Mouse (Mus musculus): Measurements from ENCODE around the gene Cilp2.

The Cilp2 gene

DNA sequence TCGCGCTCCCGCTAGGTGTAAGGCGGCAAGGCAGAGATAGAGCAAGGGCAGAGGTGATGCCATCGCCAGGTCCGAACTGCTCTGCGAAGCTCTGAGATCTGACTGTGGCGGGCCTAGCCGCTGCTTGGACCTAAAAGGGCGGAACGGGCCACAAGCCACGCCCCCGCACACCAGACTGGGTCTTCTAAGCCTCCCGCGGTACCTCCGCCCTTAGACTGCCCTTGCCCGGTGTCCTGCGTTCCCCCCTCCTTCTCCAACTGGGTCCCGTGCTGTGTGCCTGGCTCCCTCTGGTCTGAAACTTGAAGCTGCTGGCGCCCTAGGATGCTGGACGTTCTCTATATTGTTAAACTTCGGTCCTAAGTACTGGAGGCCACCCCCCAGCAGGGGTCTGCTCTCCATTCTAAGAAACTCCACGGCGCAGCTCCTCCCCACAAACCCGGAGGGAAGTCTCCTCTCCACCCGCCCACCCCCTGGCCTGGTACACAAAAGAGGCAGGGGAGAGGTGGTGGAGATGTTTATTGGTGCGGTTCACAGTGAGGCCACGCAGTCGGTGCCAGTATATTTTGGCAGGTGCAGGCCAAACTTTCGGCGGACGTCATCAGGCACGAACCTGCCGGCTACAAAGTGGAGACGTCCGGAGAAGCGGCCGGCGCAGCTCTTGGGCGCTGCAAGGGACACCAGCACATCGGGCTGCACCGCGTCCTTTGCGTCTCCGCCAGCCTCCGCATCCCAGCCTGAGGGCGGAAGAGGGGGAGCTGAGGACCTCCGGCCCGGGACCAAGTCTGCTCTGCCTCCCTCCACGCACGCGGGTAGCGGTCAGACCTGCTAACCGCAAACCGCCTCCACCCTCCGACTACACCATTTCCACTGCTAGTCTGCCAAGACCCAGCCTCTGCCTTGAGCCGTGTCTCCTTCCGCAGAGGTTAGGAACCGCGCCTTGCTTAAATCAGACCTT lies at the start of gene Cilp2:
Gene Cilp2, minus strand, starts transcription at position 399 of the 955 bp plus-strand sequence.
- DNase-seq, result peak; percentile 58 to 70

- peak; percentile 65 to 89 for DNase-seq
Observed at GRCm38 (mm10) chr8:69936050-69936794, 48.7 kb upstream of the Cilp2 start.

GRCm38 (mm10) chr8:69935431-69935830 lies 47.9 kb upstream of the Cilp2 start:
- DNase-seq, result no peak

- DNase-seq, result no peak
Observed at GRCm38 (mm10) chr8:69934582-69934981, 47.1 kb upstream of the Cilp2 start.

DNA sequence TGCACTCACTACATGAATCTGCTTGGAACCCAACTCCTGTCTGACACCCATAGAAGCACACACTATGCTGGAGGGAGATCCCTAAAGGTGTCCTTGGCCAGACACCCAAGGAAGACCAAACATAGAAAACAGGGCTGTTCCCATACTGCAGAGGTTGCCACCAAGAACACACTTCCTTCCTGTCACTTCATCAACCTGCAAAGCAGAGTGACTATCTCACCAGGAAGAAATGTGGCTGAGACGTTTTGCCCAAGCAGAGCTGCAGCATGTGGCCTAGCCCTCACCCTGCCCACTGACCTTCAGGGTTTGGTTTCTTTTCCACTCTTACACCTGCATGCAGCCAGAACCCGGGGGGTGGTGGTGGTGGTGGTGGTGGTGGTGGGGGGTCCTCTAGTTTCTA lies 46.3 kb upstream of the Cilp2 start:
- DNase-seq, result no peak

DNA sequence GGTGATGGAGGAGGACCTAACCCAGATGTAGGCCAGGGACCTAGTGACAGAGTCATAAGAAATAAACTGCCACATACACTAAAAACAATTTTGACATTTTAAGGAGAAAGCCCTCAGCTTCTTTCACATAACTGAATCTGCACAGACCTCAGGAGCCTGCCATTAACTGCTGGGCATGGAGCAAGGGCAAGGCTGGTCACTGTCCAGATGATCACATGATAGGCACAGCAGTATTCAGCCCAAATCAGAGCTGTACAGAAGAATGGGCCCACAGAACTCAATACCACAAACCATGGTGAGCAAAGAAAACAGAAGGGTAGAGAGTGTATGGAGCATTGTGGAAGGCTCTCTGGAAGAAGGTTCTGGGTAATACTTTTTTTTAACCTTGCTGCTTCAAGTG lies 39.4 kb upstream of the Cilp2 start:
- peak; percentile 50 to 58 for DNase-seq

- no peak for DNase-seq
Observed at GRCm38 (mm10) chr8:69923986-69924385, 36.5 kb upstream of the Cilp2 start.

- peak; percentile 54 to 60 for DNase-seq
Observed at GRCm38 (mm10) chr8:69921141-69921540, 33.7 kb upstream of the Cilp2 start.

- DNase-seq, result peak; percentile 89 to 90
Observed at GRCm38 (mm10) chr8:69919876-69920662, 32.6 kb upstream of the Cilp2 start.

DNA sequence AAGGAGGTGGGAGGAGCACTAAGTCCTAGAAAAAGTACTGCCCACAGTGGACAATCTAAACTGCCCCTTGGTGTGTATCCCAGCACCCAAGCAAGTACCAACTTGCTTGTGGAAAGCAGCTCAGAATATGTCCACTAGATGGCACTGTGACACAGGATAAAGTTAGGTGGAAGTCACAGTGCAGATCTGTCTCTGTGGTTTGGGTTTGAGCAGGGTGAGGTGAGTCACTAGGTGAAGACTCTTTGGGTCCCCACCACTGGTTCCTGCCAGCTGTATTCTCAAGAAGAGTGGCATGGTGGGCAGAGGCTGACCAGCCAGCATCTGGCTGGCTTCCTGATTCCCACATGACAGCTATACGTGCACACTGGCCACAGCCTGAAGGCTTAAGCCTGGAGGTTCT lies 31.5 kb upstream of the Cilp2 start:
- DNase-seq, result peak; percentile 83 to 85

DNA sequence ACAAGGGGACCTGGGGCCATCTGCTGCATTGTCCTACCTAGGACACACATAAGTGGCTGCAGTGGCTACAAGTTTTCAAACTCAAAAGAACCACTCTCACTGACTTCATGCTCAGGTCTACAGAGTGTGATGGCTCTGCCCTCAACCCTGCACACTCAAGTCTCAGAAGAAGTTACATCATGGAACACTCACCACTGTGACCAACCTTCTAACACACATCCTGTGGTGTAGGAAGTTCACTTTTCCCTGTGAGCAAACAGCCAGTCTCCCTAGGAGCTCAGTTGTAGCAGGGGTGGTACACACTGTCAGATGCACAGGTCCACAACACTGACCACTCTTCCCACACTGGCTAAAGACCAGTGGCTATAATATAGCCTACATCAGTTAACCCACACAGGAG lies 31.0 kb upstream of the Cilp2 start:
- DNase-seq, result no peak

DNA sequence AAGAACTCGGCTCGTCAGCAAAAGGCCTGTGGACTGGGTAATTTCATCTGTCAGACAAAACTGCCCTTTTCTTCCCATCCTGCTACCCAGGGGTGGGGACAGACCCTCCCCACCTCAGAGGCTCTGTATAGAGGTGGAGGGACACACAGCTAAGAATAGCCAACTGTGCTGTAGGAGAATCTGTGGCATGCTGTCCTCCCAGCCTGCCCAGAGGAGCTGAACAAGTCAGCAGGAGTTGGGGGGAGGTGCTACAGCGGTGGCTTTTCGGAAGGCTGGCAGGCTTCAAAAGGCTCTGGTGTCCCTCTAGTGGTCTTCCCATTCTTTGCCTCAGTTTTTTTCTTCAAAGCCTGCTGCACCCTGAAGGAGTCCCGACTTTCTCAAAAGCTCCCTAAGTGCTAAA lies 28.3 kb upstream of the Cilp2 start:
- no peak for DNase-seq

GRCm38 (mm10) chr8:69914526-69914925 lies 27.0 kb upstream of the Cilp2 start:
- DNase-seq, result no peak

DNA sequence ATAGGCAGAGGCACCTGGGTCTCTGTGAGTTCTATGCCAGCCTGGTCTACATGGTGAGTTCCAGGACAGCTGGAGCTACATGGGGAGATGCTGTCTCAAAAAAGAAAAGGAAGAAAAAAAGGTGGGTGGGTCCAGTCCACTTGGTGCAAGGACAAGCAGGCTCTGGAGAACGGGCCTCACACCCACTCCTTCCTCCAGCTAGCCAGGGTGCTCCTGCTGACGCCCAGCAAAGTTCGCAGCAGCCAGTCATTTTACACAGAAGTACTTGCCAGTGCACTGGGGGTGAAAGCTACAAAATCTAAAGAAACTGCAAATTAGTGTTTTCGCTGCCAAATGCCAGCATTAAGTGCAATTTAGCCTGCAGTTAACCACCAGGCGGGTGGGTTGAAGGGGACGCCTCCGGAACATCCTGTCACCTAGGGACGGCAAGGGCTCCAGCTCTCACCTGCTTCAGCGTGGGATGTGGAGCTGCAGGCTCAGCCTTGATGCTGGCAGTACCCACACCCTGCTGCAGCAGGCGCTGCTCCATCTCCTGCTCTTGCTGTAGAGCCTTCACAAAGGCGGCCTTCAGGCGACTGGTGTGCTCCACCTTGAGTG lies 25.1 kb upstream of the Cilp2 start:
- no peak for DNase-seq

- no peak for DNase-seq
Observed at GRCm38 (mm10) chr8:69911917-69912316, 24.4 kb upstream of the Cilp2 start.

- no peak for DNase-seq
Observed at GRCm38 (mm10) chr8:69907106-69907505, 19.6 kb upstream of the Cilp2 start.

DNA sequence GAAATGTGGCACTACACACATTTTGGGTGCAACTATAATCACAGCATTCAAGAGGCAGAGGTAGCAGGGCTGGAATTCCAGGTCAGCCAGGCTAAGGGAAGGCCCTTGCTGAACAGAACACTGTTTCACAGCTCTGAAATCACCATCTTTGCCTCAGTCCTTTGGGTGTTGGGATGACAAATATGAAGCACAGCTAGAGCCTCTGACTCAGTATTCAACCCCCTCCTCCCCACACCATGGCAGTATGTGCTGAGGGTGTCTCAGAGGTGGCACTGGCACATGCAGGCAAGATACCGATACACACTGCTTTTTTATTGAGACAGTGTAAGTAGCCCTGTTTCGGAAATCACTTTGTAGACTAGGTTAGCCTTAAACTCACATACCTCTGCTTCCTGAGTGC lies 18.8 kb upstream of the Cilp2 start:
- DNase-seq, result no peak

GRCm38 (mm10) chr8:69904096-69904495 lies 16.6 kb upstream of the Cilp2 start:
- DNase-seq, result no peak

GRCm38 (mm10) chr8:69903063-69903542 lies 15.6 kb upstream of the Cilp2 start:
- DNase-seq, result peak; percentile 99

GRCm38 (mm10) chr8:69902163-69903062 lies 14.9 kb upstream of the Cilp2 start, which contains the start of the genes Tssk6, Ndufa13 and Yjefn3:
Tssk6 (plus strand) TSS chr8:69902184.
Ndufa13 (minus strand) TSS chr8:69902558.
Yjefn3 (minus strand) TSS chr8:69902712.
- DNase-seq, result peak in 1 of 2 experiments; percentile 51

Data from kidney, postnatal 36 days (tissue).